Mouse (Mus musculus) embryo, embryonic 11 days (tissue): Measurements from ENCODE around the gene Psors1c2.

Source experiments
- DNase-seq: peaks from one replicate; pipeline ENCODE4 v3.0.0-alpha.2; 2015

The Psors1c2 gene

GRCm38 (mm10) chr17:35524354-35524753 is 8.6 kb upstream of the Psors1c2 start:
- no peak for DNase-seq

GRCm38 (mm10) chr17:35526644-35527043 is 6.4 kb upstream of the Psors1c2 start:
- DNase-seq: no peak

GRCm38 (mm10) chr17:35532360-35532759 is 641 bp upstream of the Psors1c2 start:
- DNase-seq: no peak

GRCm38 (mm10) chr17:35534343-35534742 is 1.3 kb downstream of the Psors1c2 start:
- DNase-seq: peak; percentile 86

GRCm38 (mm10) chr17:35537421-35537820 is 4.4 kb downstream of the Psors1c2 start:
- no peak for DNase-seq

- DNase-seq: no peak
Observed at GRCm38 (mm10) chr17:35538476-35538875, 5.5 kb downstream of the Psors1c2 start.

GRCm38 (mm10) chr17:35539540-35539939 is 6.5 kb downstream of the Psors1c2 start:
- no peak for DNase-seq

- no peak for DNase-seq
Observed at GRCm38 (mm10) chr17:35542761-35543411, 9.9 kb downstream of the Psors1c2 start.

GRCm38 (mm10) chr17:35543412-35543861 is 10.4 kb downstream of the Psors1c2 start:
- peak; percentile 16 for DNase-seq

GRCm38 (mm10) chr17:35544001-35544400 is 11.0 kb downstream of the Psors1c2 start:
- DNase-seq: no peak

GRCm38 (mm10) chr17:35544680-35545079 is 11.7 kb downstream of the Psors1c2 start:
- DNase-seq: peak; percentile 68

- DNase-seq: no peak
Observed at GRCm38 (mm10) chr17:35547465-35547864, 14.5 kb downstream of the Psors1c2 start.

- DNase-seq: no peak
Observed at GRCm38 (mm10) chr17:35548636-35549035, 15.6 kb downstream of the Psors1c2 start.

GRCm38 (mm10) chr17:35549437-35550142 is 16.6 kb downstream of the Psors1c2 start:
- DNase-seq: no peak

GRCm38 (mm10) chr17:35550143-35550494 is 17.1 kb downstream of the Psors1c2 start:
- no peak for DNase-seq

- no peak for DNase-seq
Observed at GRCm38 (mm10) chr17:35550871-35551270, 17.9 kb downstream of the Psors1c2 start.

- DNase-seq: no peak
Observed at GRCm38 (mm10) chr17:35551881-35552414, 18.9 kb downstream of the Psors1c2 start, which contains the start of gene Cdsn. Gene Cdsn, plus strand, starts transcription at chr17:35552128.

- DNase-seq: no peak
Observed at GRCm38 (mm10) chr17:35554321-35554720, 21.3 kb downstream of the Psors1c2 start.

GRCm38 (mm10) chr17:35554761-35555397 is 21.9 kb downstream of the Psors1c2 start:
- DNase-seq: no peak

- DNase-seq: no peak
Observed at GRCm38 (mm10) chr17:35556186-35556765, 23.3 kb downstream of the Psors1c2 start.

- peak; percentile 68 for DNase-seq
Observed at GRCm38 (mm10) chr17:35556812-35557211, 23.8 kb downstream of the Psors1c2 start.

- no peak for DNase-seq
Observed at GRCm38 (mm10) chr17:35557351-35557750, 24.4 kb downstream of the Psors1c2 start.

- no peak for DNase-seq
Observed at GRCm38 (mm10) chr17:35558216-35558615, 25.2 kb downstream of the Psors1c2 start.
